Mouse (Mus musculus) T-helper 2 cell (primary cell): ENCODE results near the gene Ms4a4b.

Source experiments
- in situ Hi-C: fragments of 300-600 bp; cut with MboI, MseI; formaldehyde crosslinking; loops from one replicate; pipeline ENCODE4 v1.15.1; 2025; ENCODE audit warnings: high pct_unique_total_duplicates

Gene Ms4a4b

GRCm38 (mm10) chr19:11485746-11486145, 42.4 kb downstream of the Ms4a4b start, which contains the start of gene Gm8369:
TSS of gene Gm8369 (plus strand) at chr19:11485938.
- in situ Hi-C loops: loop anchor here (25.0 kb wide), 1 partner anchor 527 kb away; no protein-coding TSS in a partner anchor

DNA sequence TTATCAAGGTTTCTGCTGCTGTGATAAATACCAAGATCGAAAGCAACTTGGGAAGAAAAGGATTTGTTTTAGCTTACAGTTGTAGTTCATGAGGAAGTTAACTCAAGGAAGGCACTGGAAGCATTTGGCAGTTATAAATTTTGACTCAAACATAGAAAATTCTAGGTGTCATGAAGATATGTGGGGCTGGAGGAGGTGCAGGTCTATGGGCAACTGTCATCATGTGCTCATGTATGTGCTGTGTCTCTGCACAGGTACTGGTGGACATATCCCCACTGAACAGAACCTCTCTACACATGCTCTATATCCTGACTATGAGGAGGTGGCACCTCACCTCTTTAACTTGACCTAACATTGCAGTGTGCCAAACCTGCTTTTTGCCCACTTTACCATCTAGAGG, 43.2 kb downstream of the Ms4a4b start:
- in situ Hi-C loops: loop anchor here (25.0 kb wide), 1 partner anchor 526 kb away; no protein-coding TSS in a partner anchor

DNA sequence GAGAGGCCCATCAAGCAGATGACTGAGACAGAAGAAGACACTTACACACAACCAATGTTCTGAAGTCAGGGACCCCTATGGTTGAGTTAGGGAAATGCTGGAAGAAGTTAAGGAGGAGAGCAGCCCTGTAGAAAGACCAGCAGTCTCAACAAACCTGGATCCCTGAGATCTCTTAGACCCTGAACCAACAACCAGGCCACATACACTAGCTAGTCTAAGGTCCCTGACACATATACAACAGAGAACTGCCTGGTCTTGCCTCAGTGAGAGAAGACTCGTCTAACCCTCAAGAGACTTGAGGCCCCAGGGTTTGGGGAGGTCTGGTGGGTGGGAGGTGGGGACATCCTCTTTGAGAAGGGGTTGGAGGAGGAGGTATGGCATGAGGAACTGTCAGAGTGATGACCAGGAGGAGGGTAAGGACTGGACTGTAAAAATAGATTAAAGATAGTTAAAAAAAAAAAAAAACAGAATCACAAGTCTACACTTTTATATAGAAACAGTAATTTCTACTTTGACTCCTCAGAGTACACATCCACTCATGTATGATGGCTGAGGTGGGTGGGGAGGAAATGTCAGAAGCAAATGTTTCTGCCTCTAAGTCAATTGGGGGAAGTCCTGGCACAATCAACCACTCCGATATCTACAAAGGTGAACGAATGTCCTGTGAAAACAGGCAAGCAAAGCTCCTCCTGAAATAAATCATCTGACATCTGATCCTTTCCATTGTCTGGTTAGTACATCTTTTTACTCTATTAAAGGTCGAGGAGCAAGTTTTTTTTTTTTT, 48.2 kb downstream of the Ms4a4b start:
- in situ Hi-C loops: loop anchor here (10.0 to 25.0 kb wide), 2 partner anchors 521 to 737 kb away; no protein-coding TSS in a partner anchor

- in situ Hi-C loops: loop anchor here (10.0 to 25.0 kb wide), 2 partner anchors 520 to 738 kb away; no protein-coding TSS in a partner anchor
Observed at GRCm38 (mm10) chr19:11492671-11493070, 49.3 kb downstream of the Ms4a4b start.

DNA sequence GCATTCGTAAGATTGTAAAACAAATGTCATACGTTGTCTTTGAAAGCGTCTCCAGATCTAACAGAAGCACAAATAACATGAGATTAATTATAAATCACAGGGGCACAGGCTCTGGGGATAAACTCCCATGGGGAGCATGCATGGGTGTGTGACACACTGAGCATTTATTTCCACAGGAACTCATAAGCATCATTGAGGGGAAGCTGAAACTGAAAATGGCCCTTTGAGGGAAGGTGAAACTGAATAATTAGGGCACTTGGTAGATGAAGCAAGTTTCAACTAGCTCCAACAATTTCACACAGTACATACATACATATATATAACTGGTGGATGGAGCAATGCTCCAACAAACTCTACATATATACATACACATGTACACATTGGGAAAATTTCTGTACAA, 51.2 kb downstream of the Ms4a4b start:
- in situ Hi-C loops: loop anchor here (10.0 to 25.0 kb wide), 2 partner anchors 518 to 740 kb away; no protein-coding TSS in a partner anchor

DNA sequence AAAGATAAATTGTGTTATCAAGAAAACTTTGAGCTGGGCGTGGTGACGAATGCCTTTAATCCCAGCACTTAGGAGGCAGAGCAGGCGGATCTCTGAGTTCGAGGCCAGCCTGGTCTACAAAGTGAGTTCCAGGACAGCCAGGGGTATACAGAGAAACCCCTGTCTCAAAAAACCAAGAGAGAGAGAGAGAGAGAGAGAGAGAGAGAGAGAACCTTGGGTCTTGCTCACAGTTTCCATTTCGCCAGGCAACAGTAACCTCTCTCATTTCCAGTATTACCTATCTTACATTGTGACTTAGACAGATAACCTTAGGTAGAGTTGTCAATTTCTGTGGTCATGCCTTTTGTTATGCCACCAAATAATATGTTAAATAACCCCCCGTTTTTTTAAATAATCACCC, 53.0 kb downstream of the Ms4a4b start:
- in situ Hi-C loops: loop anchor here (10.0 to 25.0 kb wide), 2 partner anchors 516 to 742 kb away; no protein-coding TSS in a partner anchor

DNA sequence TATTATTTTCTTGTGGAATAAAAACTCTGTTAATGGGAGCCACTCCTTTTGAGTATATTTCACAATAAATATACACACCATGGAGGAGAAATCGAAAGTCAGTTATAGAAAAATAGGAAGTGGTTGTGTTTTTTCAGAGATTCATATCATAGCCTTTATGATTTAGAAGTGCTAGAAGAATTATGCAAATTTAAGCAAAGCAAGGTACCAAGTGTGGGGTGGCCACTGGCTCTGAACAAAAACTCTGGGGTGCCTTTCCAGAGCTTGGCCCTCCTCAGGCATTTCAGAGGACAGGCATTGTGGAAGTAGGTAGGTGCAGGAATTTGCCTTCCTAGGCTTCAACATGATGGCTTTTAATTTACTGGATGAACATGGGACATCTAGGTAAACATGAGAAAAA, 53.9 kb downstream of the Ms4a4b start:
- in situ Hi-C loops: loop anchor here (10.0 to 25.0 kb wide), 2 partner anchors 515 to 742 kb away; no protein-coding TSS in a partner anchor

DNA sequence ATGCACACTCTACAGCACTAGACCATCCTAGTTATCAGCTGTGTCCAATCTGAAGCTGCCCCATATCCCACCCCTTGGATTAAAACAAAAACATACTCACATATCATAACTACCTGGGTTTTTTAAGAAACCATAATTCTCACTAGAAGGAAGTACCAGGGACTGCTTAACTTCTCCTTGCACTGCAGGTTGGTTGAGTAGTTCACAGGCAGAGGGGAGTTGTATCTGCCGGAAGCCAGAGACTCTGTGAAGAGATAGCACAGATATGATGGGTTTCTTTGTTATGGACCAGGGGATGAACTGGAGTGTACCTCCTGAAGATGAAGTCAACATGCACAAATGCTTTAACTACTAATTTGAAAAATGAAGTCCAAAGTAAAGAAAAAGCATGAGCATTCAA, 57.4 kb downstream of the Ms4a4b start:
- in situ Hi-C loops: no loop called here

GRCm38 (mm10) chr19:11501326-11501725, 58.0 kb downstream of the Ms4a4b start:
- in situ Hi-C loops: no loop called here

- in situ Hi-C loops: no loop called here
Observed at GRCm38 (mm10) chr19:11504857-11505256, 61.5 kb downstream of the Ms4a4b start.

GRCm38 (mm10) chr19:11513458-11513857, 70.1 kb downstream of the Ms4a4b start:
- in situ Hi-C loops: no loop called here

- in situ Hi-C loops: no loop called here
Observed at GRCm38 (mm10) chr19:11516246-11516645, 72.9 kb downstream of the Ms4a4b start, which contains the start of gene Ms4a6b. TSS of gene Ms4a6b (plus strand) at chr19:11516512.
